Comparison of ENCODE assay signal across 8 mouse cellular contexts in genomic region chr1:135154411-135154959, GRCm38 (mm10). TPM values are rescaled to one million over a fixed set of nuclear protein-coding genes. Genes with fewer than 3 reads are reported as not detected.
DNase-seq lines count a peak whose midpoint lies in the region; ATAC-seq and TF ChIP-seq lines count a peak whose summit lies in the region.

No protein-coding gene starts in this region.

- peak; percentile 88 for DNase-seq in Muller cell, postnatal 12 days (ENCODE audit: inconsistent ontology term)
- DNase-seq in cerebellum, adult 8-10 months: peak; percentile 84
- DNase-seq in forelimb bud, embryonic 11.5 days (ENCODE audit: low read depth, low spot score): peak; percentile 92
- DNase-seq in layer of hippocampus, adult 8-10 months (ENCODE audit: low spot score in 2 of 2): peak; percentile 82 to 88
- DNase-seq in lung, adult 2 months: peak; percentile 80
- peak; percentile 81 for DNase-seq in thymus, postnatal 0 days (ENCODE audit: low spot score)

- peak overlapping the region; percentile 80 for H3K27ac ChIP-seq in olfactory bulb, adult 2 months (ENCODE audit: insufficient read depth, low read depth, low read length)

- TF ChIP-seq CTCF in lung, adult 2 months (IDR thresholded peaks at IDR 0.05; ENCODE audit: insufficient read depth, low read length): peak; percentile 81
- TF ChIP-seq CTCF in olfactory bulb, adult 2 months (IDR thresholded peaks at IDR 0.05; ENCODE audit: insufficient read depth, low read depth, low read length): peak; percentile 53; the same call in 1 of the 2 replicates

- peak; percentile 77 to 90 for ATAC-seq in hematopoietic stem cell, adult 5-6 weeks (replicated peaks in 1 of 2; ENCODE audit: insufficient read depth in 1 of 2, low FRiP score in 2 of 2, low TSS enrichment in 1 of 2, low read depth in 1 of 2, poor library complexity in 2 of 2, severe bottlenecking in 2 of 2)

- TF ChIP-seq POLR2A in lung, adult 2 months (IDR thresholded peaks at IDR 0.05; ENCODE audit: borderline replicate concordance, extremely low read depth, low read depth, low read length): no peak
- no peak for TF ChIP-seq POLR2A in olfactory bulb, adult 2 months (IDR thresholded peaks at IDR 0.05; ENCODE audit: insufficient read depth, low read depth, low read length)

- H3K4me3 ChIP-seq in lung, adult 2 months (replicated peaks; ENCODE audit: extremely low read depth, low read depth, low read length): peak overlapping the region; percentile 33
- peak overlapping the region; percentile 25; the same call in 1 of the 2 replicates for H3K4me3 ChIP-seq in olfactory bulb, adult 2 months (ENCODE audit: insufficient read depth, low read depth, low read length)

- 6% methylated on average over 14 of the region's 14 CpGs for WGBS in lung, adult 2 months
- 2% methylated on average over 14 of the region's 14 CpGs for WGBS in olfactory bulb, adult 2 months

- H3K4me1 ChIP-seq in lung, adult 2 months (ENCODE audit: control insufficient read depth, insufficient read depth, low read length): peaks cover 6% of the 10 kb centered on the region; the same call in 1 of the 2 replicates
- H3K4me1 ChIP-seq in olfactory bulb, adult 2 months (ENCODE audit: control insufficient read depth, insufficient read depth, low read length): peaks cover 36% of the 10 kb centered on the region

RNA-seq across cellular contexts. Expression of gene Arl8a, which starts 7.9 kb away (rescaled TPM):
- 22.3 and 24.4 TPM in 2 replicates for total RNA-seq in hematopoietic stem cell, adult 5-6 weeks (2017)
- total RNA-seq in layer of hippocampus, adult 8-10 months (2022): 100 to 1,000 TPM; 251 to 262 (median 254) TPM
- 66.5 and 84.7 TPM in 2 replicates for polyA plus RNA-seq in lung, adult 2 months (2012; rRNA removed)
- polyA plus RNA-seq in olfactory bulb, adult 2 months (2012; ENCODE audit: insufficient read depth, insufficient read length, low replicate concordance, missing spikeins): 415 TPM in 1 of 2 replicates, not detected in the other
- 32.6 and 34.8 TPM in 2 replicates for polyA plus RNA-seq in thymus, postnatal 0 days (2015; fragmentation: Nextera tagmentation; extraction: Ambion mirVana)

RNA-seq across cellular contexts. Expression of gene Gpr37l1, which starts 13.0 kb away (rescaled TPM):
- not detected in 2 replicates for total RNA-seq in hematopoietic stem cell, adult 5-6 weeks (2017)
- total RNA-seq in layer of hippocampus, adult 8-10 months (2022): 100 to 1,000 TPM; 184 to 257 (median 204) TPM
- 0.95 and 2.0 TPM in 2 replicates for polyA plus RNA-seq in lung, adult 2 months (2012; rRNA removed)
- polyA plus RNA-seq in olfactory bulb, adult 2 months (2012; ENCODE audit: insufficient read depth, insufficient read length, low replicate concordance, missing spikeins): not detected in 2 replicates
- 0.09 and 0.13 TPM in 2 replicates for polyA plus RNA-seq in thymus, postnatal 0 days (2015; fragmentation: Nextera tagmentation; extraction: Ambion mirVana)

RNA-seq across cellular contexts. Expression of gene Ptpn7, which starts 22.0 kb away (rescaled TPM):
- 78.6 and 80.0 TPM in 2 replicates for total RNA-seq in hematopoietic stem cell, adult 5-6 weeks (2017)
- under 1 TPM in 2 of 4 experiments, not detected in 2; 0.16 to 0.34 TPM for total RNA-seq in layer of hippocampus, adult 8-10 months (2022)
- 6.9 and 7.3 TPM in 2 replicates for polyA plus RNA-seq in lung, adult 2 months (2012; rRNA removed)
- polyA plus RNA-seq in olfactory bulb, adult 2 months (2012; ENCODE audit: insufficient read depth, insufficient read length, low replicate concordance, missing spikeins): not detected in 2 replicates
- polyA plus RNA-seq in thymus, postnatal 0 days (2015; fragmentation: Nextera tagmentation; extraction: Ambion mirVana): 108 and 118 TPM in 2 replicates

RNA-seq across cellular contexts. Expression of gene Lgr6, which starts 49.4 kb away (rescaled TPM):
- not detected in 2 replicates for total RNA-seq in hematopoietic stem cell, adult 5-6 weeks (2017)
- 1 to 10 TPM; 1.4 to 2.2 (median 1.9) TPM for total RNA-seq in layer of hippocampus, adult 8-10 months (2022)
- polyA plus RNA-seq in lung, adult 2 months (2012; rRNA removed): 4.1 and 4.7 TPM in 2 replicates
- 68.5 TPM in 1 of 2 replicates, not detected in the other for polyA plus RNA-seq in olfactory bulb, adult 2 months (2012; ENCODE audit: insufficient read depth, insufficient read length, low replicate concordance, missing spikeins)
- 0.12 and 0.31 TPM in 2 replicates for polyA plus RNA-seq in thymus, postnatal 0 days (2015; fragmentation: Nextera tagmentation; extraction: Ambion mirVana)

Comparison
In these comparisons a context has a peak if more than half of its experiments do, and no peak if none do; other contexts are left out.
1. Peak in every context shown above with its lines: DNase-seq, ATAC-seq, H3K4me3 ChIP-seq and H3K27ac ChIP-seq.
2. RNA of gene Ptpn7, which starts 22.0 kb away (polyA plus RNA-seq): 108 to 118 TPM in thymus, postnatal 0 days; 6.9 to 7.3 TPM in lung, adult 2 months and not detected in olfactory bulb, adult 2 months; every median in the first group is over 10 times any median in the second.